In the genomic region with DNA sequence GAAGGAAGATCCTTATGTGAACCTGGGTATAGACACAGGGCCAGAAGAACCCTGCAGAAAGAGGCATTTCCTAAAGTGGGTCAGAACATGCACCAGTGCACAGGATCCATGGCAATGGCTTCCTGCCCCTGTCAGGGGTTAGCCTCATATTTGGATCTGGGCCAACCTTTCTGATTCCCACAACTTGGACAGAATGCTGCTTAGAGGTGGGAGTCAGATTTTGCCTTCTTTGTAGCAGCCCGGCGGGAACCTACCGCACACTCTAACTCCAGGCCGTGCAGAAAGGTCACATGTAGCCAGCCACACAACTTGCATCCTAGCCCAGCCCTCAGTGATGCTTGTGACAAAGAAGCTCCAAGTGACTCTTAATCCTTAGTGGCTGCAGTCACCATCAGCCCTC, we compare ENCODE assay signal across 16 mouse cellular contexts. TPM values are rescaled to one million over a fixed set of nuclear protein-coding genes. Genes with fewer than 3 reads are reported as not detected.
A peak's percentile ranks its signal among the peaks of the same experiment; 100 is the strongest.
DNase-seq lines count a peak whose midpoint lies in the region; ATAC-seq and TF ChIP-seq lines count a peak whose summit lies in the region.
"Had no signal": no experiment of that assay in that cellular context is flagged by ENCODE, and none has a peak within 500 bp of the region (broad histone marks: within the 10 kb centered on the region; RNA-seq: fewer than 3 reads in every experiment).

No protein-coding gene starts in this region.

- H3K27ac ChIP-seq in forebrain, embryonic 13.5 days: no peak overlapping the region
- H3K27ac ChIP-seq in forebrain, postnatal 0 days (ENCODE audit: low read depth, low read length): no peak overlapping the region
- no peak overlapping the region for H3K27ac ChIP-seq in kidney, postnatal 0 days
- H3K27ac ChIP-seq in kidney, embryonic 14.5 days (ENCODE audit: low read depth, low read length): no peak overlapping the region
- H3K27ac ChIP-seq in hindbrain, postnatal 0 days: no peak overlapping the region
- H3K27ac ChIP-seq: embryonic facial prominence, embryonic 13.5 days; gastrocnemius, adult 2 months; heart, embryonic 10.5 days; limb, embryonic 13.5 days; liver, embryonic 12.5 days had no signal

- no peaks in the 10 kb centered on the region for H3K36me3 ChIP-seq in forebrain, embryonic 13.5 days (ENCODE audit: poor library complexity, severe bottlenecking)
- H3K36me3 ChIP-seq in forebrain, postnatal 0 days (ENCODE audit: insufficient read depth): no peaks in the 10 kb centered on the region
- no peaks in the 10 kb centered on the region for H3K36me3 ChIP-seq in kidney, postnatal 0 days (ENCODE audit: insufficient read depth, low read length)
- no peaks in the 10 kb centered on the region for H3K36me3 ChIP-seq in kidney, embryonic 14.5 days (ENCODE audit: control insufficient read depth, insufficient read depth, low read length)
- no peaks in the 10 kb centered on the region for H3K36me3 ChIP-seq in hindbrain, postnatal 0 days (ENCODE audit: insufficient read depth, low read length)
- H3K36me3 ChIP-seq: embryonic facial prominence, embryonic 13.5 days; heart, embryonic 10.5 days; limb, embryonic 13.5 days; liver, embryonic 12.5 days had no signal

- H3K4me2 ChIP-seq in forebrain, embryonic 13.5 days: no peak overlapping the region
- H3K4me2 ChIP-seq in forebrain, postnatal 0 days (ENCODE audit: low read depth): no peak overlapping the region
- H3K4me2 ChIP-seq in kidney, postnatal 0 days (ENCODE audit: low read length): no peak overlapping the region
- no peak overlapping the region for H3K4me2 ChIP-seq in kidney, embryonic 14.5 days (replicated peaks; ENCODE audit: low read depth, low read length)
- H3K4me2 ChIP-seq in hindbrain, postnatal 0 days (ENCODE audit: low read depth, low read length): no peak overlapping the region
- H3K4me2 ChIP-seq: embryonic facial prominence, embryonic 13.5 days; limb, embryonic 13.5 days; liver, embryonic 12.5 days had no signal

- H3K4me1 ChIP-seq in forebrain, embryonic 13.5 days: peaks cover 58% of the 10 kb centered on the region
- H3K4me1 ChIP-seq in forebrain, postnatal 0 days (ENCODE audit: insufficient read depth): peaks cover 30% of the 10 kb centered on the region
- peaks cover 9% of the 10 kb centered on the region; the same call in 1 of the 2 replicates for H3K4me1 ChIP-seq in kidney, postnatal 0 days (replicated peaks; ENCODE audit: insufficient read depth, low read length)
- peaks cover 10% of the 10 kb centered on the region; the same call in 1 of the 2 replicates for H3K4me1 ChIP-seq in kidney, embryonic 14.5 days (ENCODE audit: control insufficient read depth, insufficient read depth, low read length)
- H3K4me1 ChIP-seq in hindbrain, postnatal 0 days (ENCODE audit: insufficient read depth, low read length): peaks cover 31% of the 10 kb centered on the region
- H3K4me1 ChIP-seq: liver, embryonic 12.5 days had no signal

- H3K9me3 ChIP-seq in forebrain, embryonic 13.5 days (replicated peaks): no peaks in the 10 kb centered on the region
- no peaks in the 10 kb centered on the region for H3K9me3 ChIP-seq in forebrain, postnatal 0 days (ENCODE audit: low read length)
- H3K9me3 ChIP-seq in kidney, postnatal 0 days (replicated peaks; ENCODE audit: low read length): no peaks in the 10 kb centered on the region
- no peaks in the 10 kb centered on the region for H3K9me3 ChIP-seq in kidney, embryonic 14.5 days (ENCODE audit: control insufficient read depth, low read length)
- no peaks in the 10 kb centered on the region for H3K9me3 ChIP-seq in hindbrain, postnatal 0 days (ENCODE audit: low read length)
- H3K9me3 ChIP-seq: embryonic facial prominence, embryonic 13.5 days; heart, embryonic 10.5 days; limb, embryonic 13.5 days; liver, embryonic 12.5 days had no signal

- no peak for DNase-seq in forebrain, postnatal 0 days
- peak; percentile 9 for DNase-seq in kidney, postnatal 0 days (ENCODE audit: low spot score)
- peak; percentile 1 for DNase-seq in right cerebral cortex, postnatal 4 days
- no peak for DNase-seq in right cerebral cortex, adult 18-20 months
- DNase-seq in hindbrain, postnatal 0 days (ENCODE audit: low spot score): no peak
- DNase-seq: adrenal gland, adult 2 months; cerebellum, adult 11-12 months; gastrocnemius, adult 2 months; kidney, adult 18-20 months had no signal

- H3K9ac ChIP-seq in forebrain, embryonic 13.5 days: 0 out of 2 replicates have a peak overlapping the region, but pooled peaks have one; percentile 8
- H3K9ac ChIP-seq in forebrain, postnatal 0 days: no peak overlapping the region
- H3K9ac ChIP-seq in kidney, postnatal 0 days (ENCODE audit: low read depth, low read length): no peak overlapping the region
- no peak overlapping the region for H3K9ac ChIP-seq in kidney, embryonic 14.5 days (ENCODE audit: low read depth, low read length)
- no peak overlapping the region for H3K9ac ChIP-seq in hindbrain, postnatal 0 days (replicated peaks; ENCODE audit: low read length)
- H3K9ac ChIP-seq: embryonic facial prominence, embryonic 13.5 days; limb, embryonic 13.5 days; liver, embryonic 12.5 days had no signal

- H3K27me3 ChIP-seq in forebrain, embryonic 13.5 days: peaks cover 25% of the 10 kb centered on the region
- 0 out of 2 replicates have a peak, but pooled peaks cover 4% of the 10 kb centered on the region for H3K27me3 ChIP-seq in forebrain, postnatal 0 days (ENCODE audit: insufficient read depth, low read length)
- no peaks in the 10 kb centered on the region for H3K27me3 ChIP-seq in kidney, postnatal 0 days (ENCODE audit: insufficient read depth, low read length)
- peaks cover 3% of the 10 kb centered on the region; the same call in 1 of the 2 replicates for H3K27me3 ChIP-seq in kidney, embryonic 14.5 days (ENCODE audit: control insufficient read depth, insufficient read depth, low read length)
- no peaks in the 10 kb centered on the region for H3K27me3 ChIP-seq in hindbrain, postnatal 0 days (ENCODE audit: insufficient read depth, low read length)
- H3K27me3 ChIP-seq: limb, embryonic 13.5 days had no signal

- no peak for ATAC-seq in forebrain, embryonic 13.5 days
- no peak for ATAC-seq in forebrain, postnatal 0 days
- no peak for ATAC-seq in kidney, postnatal 0 days (replicated peaks; ENCODE audit: low FRiP score, low read depth)
- no peak for ATAC-seq in kidney, embryonic 14.5 days (ENCODE audit: low FRiP score, low TSS enrichment)
- ATAC-seq in hindbrain, postnatal 0 days: no peak
- ATAC-seq: liver, embryonic 12.5 days had no signal

- WGBS in forebrain, embryonic 13.5 days: 33% methylated on average over 4 of the region's 4 CpGs
- 43% methylated on average over 4 of the region's 4 CpGs for WGBS in forebrain, postnatal 0 days
- WGBS in kidney, postnatal 0 days: 53% methylated on average over 4 of the region's 4 CpGs
- 55% methylated on average over 4 of the region's 4 CpGs for WGBS in kidney, embryonic 14.5 days
- 43% methylated on average over 4 of the region's 4 CpGs for WGBS in hindbrain, postnatal 0 days

- TF ChIP-seq CTCF in forebrain, postnatal 0 days (IDR thresholded peaks at IDR 0.05; ENCODE audit: low read depth): no peak
- TF ChIP-seq CTCF in kidney, postnatal 0 days (IDR thresholded peaks at IDR 0.05; ENCODE audit: low read depth): no peak
- no peak for TF ChIP-seq CTCF in hindbrain, postnatal 0 days (IDR thresholded peaks at IDR 0.05; ENCODE audit: low read depth)

- no peak overlapping the region for H3K4me3 ChIP-seq in forebrain, embryonic 13.5 days
- H3K4me3 ChIP-seq in forebrain, postnatal 0 days (ENCODE audit: low read depth, low read length): no peak overlapping the region
- H3K4me3 ChIP-seq in kidney, postnatal 0 days (replicated peaks; ENCODE audit: low read depth, low read length): no peak overlapping the region
- no peak overlapping the region for H3K4me3 ChIP-seq in kidney, embryonic 14.5 days (ENCODE audit: low read length)
- H3K4me3 ChIP-seq in hindbrain, postnatal 0 days (ENCODE audit: low read length): no peak overlapping the region
- H3K4me3 ChIP-seq: embryonic facial prominence, embryonic 13.5 days; gastrocnemius, adult 2 months; heart, embryonic 10.5 days; limb, embryonic 13.5 days; liver, embryonic 12.5 days had no signal

RNA-seq across cellular contexts. Expression of a gene that starts 32.1 kb away (rescaled TPM):
- polyA plus RNA-seq in forebrain, embryonic 13.5 days (2015; fragmentation: Nextera tagmentation; extraction: Ambion mirVana): 45.4 and 53.9 TPM in 2 replicates
- total RNA-seq in forebrain, postnatal 0 days (2014; rRNA removed): 45.0 and 69.2 TPM in 2 replicates
- 35.0 and 41.4 TPM in 2 replicates for polyA plus RNA-seq in forebrain, postnatal 0 days (2015; fragmentation: Nextera tagmentation; extraction: Ambion mirVana)
- 62.2 and 71.1 TPM in 2 replicates for polyA plus RNA-seq in kidney, postnatal 0 days (2015; fragmentation: Nextera tagmentation; extraction: Ambion mirVana)
- polyA plus RNA-seq in kidney, embryonic 14.5 days (2014; fragmentation: Nextera tagmentation; extraction: Ambion mirVana): 54.5 and 57.2 TPM in 2 replicates
- 55.2 and 88.4 TPM in 2 replicates for total RNA-seq in hindbrain, postnatal 0 days (2014; rRNA removed)
- polyA plus RNA-seq in hindbrain, postnatal 0 days (2015; fragmentation: Nextera tagmentation; extraction: Ambion mirVana): 49.4 and 56.0 TPM in 2 replicates

RNA-seq across cellular contexts. Expression of a gene that starts 35.6 kb away (rescaled TPM):
- polyA plus RNA-seq in forebrain, embryonic 13.5 days (2015; fragmentation: Nextera tagmentation; extraction: Ambion mirVana): 133 and 157 TPM in 2 replicates
- total RNA-seq in forebrain, postnatal 0 days (2014; rRNA removed): 14.8 and 19.3 TPM in 2 replicates
- polyA plus RNA-seq in forebrain, postnatal 0 days (2015; fragmentation: Nextera tagmentation; extraction: Ambion mirVana): 14.1 and 14.9 TPM in 2 replicates
- polyA plus RNA-seq in kidney, postnatal 0 days (2015; fragmentation: Nextera tagmentation; extraction: Ambion mirVana): 59.3 and 73.1 TPM in 2 replicates
- polyA plus RNA-seq in kidney, embryonic 14.5 days (2014; fragmentation: Nextera tagmentation; extraction: Ambion mirVana): 115 and 166 TPM in 2 replicates
- 35.3 and 37.0 TPM in 2 replicates for total RNA-seq in hindbrain, postnatal 0 days (2014; rRNA removed)
- polyA plus RNA-seq in hindbrain, postnatal 0 days (2015; fragmentation: Nextera tagmentation; extraction: Ambion mirVana): 21.7 and 23.3 TPM in 2 replicates

RNA-seq across cellular contexts. Expression of a gene that starts 59.3 kb away (rescaled TPM):
- polyA plus RNA-seq in forebrain, embryonic 13.5 days (2015; fragmentation: Nextera tagmentation; extraction: Ambion mirVana): 355 and 357 TPM in 2 replicates
- 917 and 954 TPM in 2 replicates for total RNA-seq in forebrain, postnatal 0 days (2014; rRNA removed)
- polyA plus RNA-seq in forebrain, postnatal 0 days (2015; fragmentation: Nextera tagmentation; extraction: Ambion mirVana): 702 and 718 TPM in 2 replicates
- polyA plus RNA-seq in kidney, postnatal 0 days (2015; fragmentation: Nextera tagmentation; extraction: Ambion mirVana): 50.6 and 54.2 TPM in 2 replicates
- 43.6 and 52.8 TPM in 2 replicates for polyA plus RNA-seq in kidney, embryonic 14.5 days (2014; fragmentation: Nextera tagmentation; extraction: Ambion mirVana)
- 1,247 and 1,290 TPM in 2 replicates for total RNA-seq in hindbrain, postnatal 0 days (2014; rRNA removed)
- polyA plus RNA-seq in hindbrain, postnatal 0 days (2015; fragmentation: Nextera tagmentation; extraction: Ambion mirVana): 675 and 695 TPM in 2 replicates
- total RNA-seq: monocyte, adult 5-6 weeks had no signal

Comparison
In these comparisons a context has a peak if more than half of its experiments do, and no peak if none do; other contexts are left out.
1. DNase-seq: peak in kidney, postnatal 0 days (single experiment) and right cerebral cortex, postnatal 4 days (single experiment); none in forebrain, postnatal 0 days (single experiment), right cerebral cortex, adult 18-20 months (single experiment) and hindbrain, postnatal 0 days (single experiment).